Mouse (Mus musculus): Measurements from ENCODE around the gene Rwdd1.

- TF ChIP-seq FOSL1 (IDR thresholded peaks at IDR 0.05; ENCODE audit: insufficient read depth, low read length, poor library complexity, severe bottlenecking) (no peak), CTCF (IDR thresholded peaks at IDR 0.05; ENCODE audit: control insufficient read depth, insufficient read depth, insufficient read length) (peak; percentile 33), MYOG (IDR thresholded peaks at IDR 0.05; ENCODE audit: control insufficient read depth, extremely low read depth, insufficient read length) (no peak), USF1 (IDR thresholded peaks at IDR 0.05; ENCODE audit: low read depth) (no peak), MYOD1 (IDR thresholded peaks at IDR 0.05; ENCODE audit: control insufficient read depth, insufficient read length, low read depth) (no peak), MAX (IDR thresholded peaks at IDR 0.05) (no peak)
Measured at GRCm38 (mm10) chr10:34036587-34036986, 17.2 kb upstream of the Rwdd1 start.
